Mouse (Mus musculus) megakaryocyte, embryonic 14.5 days (primary cell): ENCODE measurements at regions not wholly inside any gene's neighbourhood (a gene's known extent, or its start where the extent isn't known, plus 50 kb on each side); places are given as distances from the start of the nearest gene placed in this dataset.

Experiments used
- FLI1 ChIP-seq: IDR thresholded peaks from 2 replicates; pipeline ENCODE4 v1.6.1; 2012; ENCODE audit warnings: low read length, inconsistent platforms, mixed read lengths
- GATA1 ChIP-seq: IDR thresholded peaks from 3 replicates; pipeline ENCODE4 v1.6.1; 2012; ENCODE audit warnings: mixed read lengths, low read length, inconsistent platforms, borderline replicate concordance

- no peak for TF ChIP-seq GATA1
- no peak for TF ChIP-seq FLI1
These were observed 131.8 kb upstream of the Gm26897 start for GRCm38 (mm10) chr5:111601711-111602521.
